Mouse (Mus musculus) limb, embryonic 15.5 days (tissue): ENCODE results near the gene Hikeshi. TPM values are rescaled to one million over a fixed set of nuclear protein-coding genes. Genes with fewer than 3 reads are reported as not detected.

Experiments
- ATAC-seq: fragments of 200-750 bp; cut with Nextera tagmentation; 2 replicates; pipeline ENCODE4 v1.8.0; 2017; ENCODE audit warnings: low read depth, moderate TSS enrichment; ENCODE audit not compliant: insufficient number of reproducible peaks, low FRiP score, low TSS enrichment
- H3K27ac ChIP-seq: fragments of 300-500 bp; sonication (generic); 2 replicates; pipeline ENCODE4 v1.5.1; 2015; ENCODE audit warnings: moderate library complexity, mild to moderate bottlenecking, inconsistent platforms
- H3K27me3 ChIP-seq: fragments of 300-500 bp; sonication (generic); 2 replicates; pipeline ENCODE4 v1.6.1; 2015; ENCODE audit warnings: inconsistent platforms
- H3K36me3 ChIP-seq: fragments of 300-500 bp; sonication (generic); 2 replicates; pipeline ENCODE4 v1.6.1; 2015; ENCODE audit warnings: inconsistent platforms
- H3K4me1 ChIP-seq: fragments of 300-500 bp; sonication (generic); 2 replicates; pipeline ENCODE4 v1.6.1; 2015; ENCODE audit warnings: inconsistent platforms
- H3K4me2 ChIP-seq: fragments of 300-500 bp; sonication (generic); 2 replicates; pipeline ENCODE4 v1.6.1; 2015; ENCODE audit warnings: mild to moderate bottlenecking, inconsistent platforms
- H3K4me3 ChIP-seq: fragments of 300-500 bp; sonication (generic); 2 replicates; pipeline ENCODE4 v1.5.1; 2015; ENCODE audit warnings: mild to moderate bottlenecking, inconsistent platforms
- H3K9ac ChIP-seq: fragments of 300-500 bp; sonication (generic); 2 replicates; pipeline ENCODE4 v1.6.1; 2015; ENCODE audit warnings: inconsistent platforms
- H3K9me3 ChIP-seq: fragments of 300-500 bp; sonication (generic); 2 replicates; pipeline ENCODE4 v1.6.1; 2016; ENCODE audit warnings: inconsistent platforms
- WGBS: fragments of 180-500 bp; shearing (Covaris S2); methylation state at CpG from one replicate; pipeline ENCODE4 v1.1.7; 2015; 5-methylcytosine and 5-hydroxymethylcytosine counted together
- polyA plus RNA-seq: library from polyadenylated mRNA; unstranded; fragments of >200 nt; fragmentation: Nextera tagmentation; extraction: Ambion mirVana; gene quantifications from 2 replicates; pipeline ENCODE4 v1.2.1, GENCODE M21; 2015

Gene Hikeshi
- polyA plus RNA-seq, 1 experiment from 2014 or later = 116 TPM

- H3K27ac ChIP-seq = no peak overlapping the region
- ATAC-seq = no peak
These were observed 22.1 kb upstream of the Hikeshi start for GRCm38 (mm10) chr7:89963135-89963534.

GRCm38 (mm10) chr7:89957300-89957699 is 16.3 kb upstream of the Hikeshi start:
- H3K9ac ChIP-seq = no peak overlapping the region
- H3K9me3 ChIP-seq = no peaks in the 10 kb centered on the region
- peaks cover 51% of the 10 kb centered on the region for H3K36me3 ChIP-seq
- H3K4me2 ChIP-seq = no peak overlapping the region
- 40% methylated on average over 5 of the region's 5 CpGs for WGBS
- no peak for ATAC-seq
- H3K27ac ChIP-seq = no peak overlapping the region
- no peaks in the 10 kb centered on the region for H3K27me3 ChIP-seq
- no peaks in the 10 kb centered on the region for H3K4me1 ChIP-seq
- H3K4me3 ChIP-seq = no peak overlapping the region

More at GRCm38 (mm10) chr7:89963135-89963534, 22.1 kb upstream of the Hikeshi start:
- Histone ChIP-seq H3K27me3 (no peaks in the 10 kb centered on the region), H3K9me3 (no peaks in the 10 kb centered on the region), H3K36me3 (peaks cover 60% of the 10 kb centered on the region), H3K4me1 (no peaks in the 10 kb centered on the region), H3K4me2 (no peak overlapping the region), H3K4me3 (no peak overlapping the region), H3K9ac (no peak overlapping the region)

DNA sequence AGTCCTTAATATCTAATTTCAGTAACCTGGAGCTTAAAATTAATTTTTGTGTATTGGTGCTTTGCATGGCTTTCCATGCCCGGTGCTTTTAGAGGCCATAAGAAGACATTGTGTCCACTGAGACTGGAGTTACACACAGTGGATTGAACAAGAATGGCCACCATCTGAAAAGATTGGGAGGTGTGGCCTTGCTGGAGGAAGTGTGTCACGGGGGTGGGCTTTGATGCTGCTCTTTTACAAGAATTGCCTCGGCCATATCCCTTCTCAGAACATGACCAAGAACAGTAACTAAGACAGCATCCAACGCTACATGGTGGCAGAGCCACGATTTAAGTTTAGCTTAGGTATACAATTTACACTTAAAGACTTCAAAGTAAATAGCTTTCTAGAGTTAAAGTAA is 13.3 kb upstream of the Hikeshi start:
- no peak for ATAC-seq
- H3K4me1 ChIP-seq = no peaks in the 10 kb centered on the region
- peaks cover 35% of the 10 kb centered on the region for H3K36me3 ChIP-seq
- no peak overlapping the region for H3K27ac ChIP-seq
- H3K4me3 ChIP-seq = no peak overlapping the region
- no peak overlapping the region for H3K4me2 ChIP-seq
- no peaks in the 10 kb centered on the region for H3K9me3 ChIP-seq
- no peaks in the 10 kb centered on the region for H3K27me3 ChIP-seq
- 80% methylated on average over 5 of the region's 5 CpGs for WGBS
- H3K9ac ChIP-seq = no peak overlapping the region

GRCm38 (mm10) chr7:89949403-89949802 is 8.4 kb upstream of the Hikeshi start:
- Histone ChIP-seq H3K9ac (no peak overlapping the region), H3K9me3 (no peaks in the 10 kb centered on the region), H3K4me3 (no peak overlapping the region), H3K4me1 (no peaks in the 10 kb centered on the region), H3K36me3 (peaks cover 5% of the 10 kb centered on the region), H3K27me3 (no peaks in the 10 kb centered on the region), H3K4me2 (no peak overlapping the region), H3K27ac (no peak overlapping the region)
- 72% methylated on average over 4 of the region's 4 CpGs for WGBS
- ATAC-seq = no peak

GRCm38 (mm10) chr7:89948026-89948425 is 7.0 kb upstream of the Hikeshi start:
- no peak for ATAC-seq
- Histone ChIP-seq H3K27ac (no peak overlapping the region), H3K9me3 (no peaks in the 10 kb centered on the region), H3K4me3 (no peak overlapping the region), H3K4me2 (no peak overlapping the region), H3K27me3 (no peaks in the 10 kb centered on the region), H3K36me3 (no peaks in the 10 kb centered on the region), H3K9ac (no peak overlapping the region), H3K4me1 (no peaks in the 10 kb centered on the region)
- WGBS = 82% methylated on average over 7 of the region's 7 CpGs

DNA sequence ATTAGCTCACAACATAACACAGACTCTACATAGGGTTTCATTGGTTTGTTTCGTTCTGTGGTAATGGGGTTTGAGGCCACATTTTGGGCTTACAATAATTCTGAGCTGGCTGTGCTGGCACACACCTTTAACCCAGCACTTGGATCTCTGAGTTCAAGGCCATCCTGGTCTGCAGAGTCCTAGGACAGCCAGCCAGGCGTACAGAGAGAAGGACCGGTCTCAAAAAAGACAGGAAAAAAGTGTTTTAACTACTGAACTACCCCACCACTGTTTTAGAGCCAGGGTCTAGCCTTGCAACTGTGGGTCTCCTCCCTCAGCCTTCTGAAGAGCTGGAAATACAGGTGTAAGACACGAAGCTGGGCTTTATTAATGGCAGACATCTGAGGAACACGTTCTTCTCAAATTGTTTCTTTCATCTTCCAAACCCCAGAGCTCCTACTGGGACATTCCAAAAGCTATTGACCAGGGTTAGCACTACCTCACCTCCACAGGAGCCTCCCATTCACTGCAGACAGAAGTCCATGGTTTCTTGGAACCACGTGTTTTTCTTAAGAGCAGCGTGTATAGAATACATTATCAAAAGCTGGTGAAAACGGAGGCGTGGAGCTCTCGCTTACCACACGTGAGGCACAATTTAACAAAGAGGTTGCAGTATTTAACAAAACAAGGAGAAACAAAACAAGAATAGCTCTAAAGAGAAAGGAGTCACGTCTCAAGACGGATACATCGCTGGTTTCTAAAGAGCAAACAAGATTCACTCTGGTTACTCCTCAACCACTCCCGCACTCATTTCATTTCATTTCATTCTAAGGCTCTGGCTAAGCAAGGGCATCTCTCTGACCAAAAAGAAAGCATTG is 1.3 kb downstream of the Hikeshi start:
- no peaks in the 10 kb centered on the region for H3K36me3 ChIP-seq

GRCm38 (mm10) chr7:89923441-89924180 is 17.4 kb downstream of the Hikeshi start:
- Histone ChIP-seq H3K4me1 (no peaks in the 10 kb centered on the region), H3K36me3 (peaks cover 23% of the 10 kb centered on the region), H3K4me3 (no peak overlapping the region), H3K9me3 (no peaks in the 10 kb centered on the region), H3K4me2 (no peak overlapping the region), H3K27me3 (no peaks in the 10 kb centered on the region), H3K9ac (no peak overlapping the region), H3K27ac (no peak overlapping the region)
- 94% methylated on average over 15 of the region's 15 CpGs for WGBS
- ATAC-seq = no peak

More for the DNA sequence above, 1.3 kb downstream of the Hikeshi start:
- Histone ChIP-seq H3K9ac (no peak overlapping the region), H3K4me2 (peak overlapping the region; percentile 54), H3K27ac (no peak overlapping the region), H3K4me3 (peak overlapping the region; percentile 62), H3K4me1 (peaks cover 8% of the 10 kb centered on the region; the same call in 1 of the 2 replicates), H3K27me3 (no peaks in the 10 kb centered on the region), H3K9me3 (no peaks in the 10 kb centered on the region)
- no peak for ATAC-seq
- WGBS = 52% methylated on average over 15 of the region's 15 CpGs

DNA sequence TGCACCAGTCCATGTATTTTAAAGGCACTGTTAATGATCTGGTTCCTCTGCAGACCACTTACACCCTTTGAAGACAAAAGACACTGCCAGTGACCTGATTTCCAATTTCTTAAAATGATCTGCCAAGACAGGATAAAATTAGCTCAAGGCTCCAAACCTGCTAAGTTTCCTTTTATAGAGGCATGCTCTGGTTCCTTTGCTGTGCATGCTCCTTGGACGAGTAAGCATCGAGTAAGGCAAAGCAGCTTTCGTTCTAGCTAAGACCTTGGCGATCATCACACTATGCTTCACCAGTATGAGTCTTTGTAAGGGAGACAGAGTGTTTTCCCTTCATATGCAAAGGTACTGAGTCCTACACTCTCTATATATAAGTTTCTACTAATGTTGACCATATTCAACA is 23.2 kb downstream of the Hikeshi start:
- peaks cover 10% of the 10 kb centered on the region for H3K36me3 ChIP-seq
- no peak overlapping the region for H3K4me3 ChIP-seq
- no peaks in the 10 kb centered on the region for H3K9me3 ChIP-seq
- 79% methylated on average over 4 of the region's 4 CpGs for WGBS
- H3K4me1 ChIP-seq = no peaks in the 10 kb centered on the region
- H3K27me3 ChIP-seq = no peaks in the 10 kb centered on the region
- H3K27ac ChIP-seq = no peak overlapping the region
- H3K9ac ChIP-seq = no peak overlapping the region
- H3K4me2 ChIP-seq = no peak overlapping the region
- ATAC-seq = no peak

DNA sequence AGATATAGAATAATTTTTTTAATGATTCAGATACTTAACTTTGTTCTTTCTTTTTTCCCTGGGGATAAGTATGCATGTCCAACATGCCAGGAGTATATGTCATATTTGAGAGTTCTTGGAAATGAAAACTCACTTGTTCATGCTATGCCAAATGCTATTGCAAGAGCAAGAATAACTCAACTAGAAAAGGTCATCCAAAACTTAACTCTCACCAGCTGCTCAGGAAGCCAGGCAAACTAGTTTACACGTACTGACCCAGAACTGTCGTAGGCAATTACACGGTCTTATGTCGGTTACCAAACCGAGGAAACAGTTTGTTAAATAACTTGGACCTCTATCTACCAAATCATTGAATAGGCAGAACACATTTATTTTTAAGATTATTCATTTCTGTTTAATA is 24.3 kb downstream of the Hikeshi start:
- WGBS = 87% methylated on average over 5 of the region's 5 CpGs
- Histone ChIP-seq H3K4me1 (no peaks in the 10 kb centered on the region), H3K9me3 (no peaks in the 10 kb centered on the region), H3K4me3 (no peak overlapping the region), H3K27ac (no peak overlapping the region), H3K27me3 (no peaks in the 10 kb centered on the region), H3K4me2 (no peak overlapping the region), H3K36me3 (peaks cover 10% of the 10 kb centered on the region), H3K9ac (no peak overlapping the region)
- no peak for ATAC-seq

DNA sequence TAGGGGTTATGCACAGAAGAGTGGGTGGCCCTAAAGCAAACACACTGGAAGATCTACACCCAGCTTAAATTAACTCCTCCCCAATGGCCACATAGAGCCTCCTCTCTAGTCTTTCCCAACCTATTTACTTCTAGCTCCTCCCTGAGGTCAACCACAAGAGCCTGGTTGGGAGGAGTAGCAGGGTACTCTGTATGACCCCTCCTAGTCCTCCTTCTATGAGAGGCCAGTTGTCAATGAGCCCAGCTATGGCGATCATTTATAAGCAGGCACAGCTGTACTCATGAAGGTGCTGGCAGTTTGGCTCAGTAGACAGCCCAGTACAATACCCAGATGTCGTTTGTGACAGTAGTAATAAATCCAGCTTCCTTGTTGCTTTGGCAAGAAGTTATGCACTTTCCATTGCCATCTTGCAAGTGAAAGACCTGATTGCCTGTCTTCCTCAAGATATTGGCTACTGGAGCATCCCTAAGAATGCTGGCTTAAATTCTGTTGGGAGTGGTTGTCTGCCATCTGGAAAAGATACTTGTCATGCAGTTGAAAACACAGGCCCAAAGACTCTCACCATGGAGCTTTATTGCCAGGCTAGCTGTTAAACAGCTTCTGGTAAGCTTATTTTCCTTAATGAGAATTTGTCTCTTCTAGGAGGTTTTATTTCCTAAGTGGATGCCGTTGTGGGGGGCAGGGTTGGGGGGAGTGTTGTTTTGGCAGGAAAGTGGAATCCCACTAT is 27.4 kb downstream of the Hikeshi start:
- Histone ChIP-seq H3K9ac (no peak overlapping the region), H3K4me2 (no peak overlapping the region), H3K4me3 (no peak overlapping the region), H3K27me3 (no peaks in the 10 kb centered on the region), H3K36me3 (peaks cover 5% of the 10 kb centered on the region; the same call in 1 of the 2 replicates), H3K4me1 (peaks cover 6% of the 10 kb centered on the region), H3K9me3 (no peaks in the 10 kb centered on the region), H3K27ac (no peak overlapping the region)
- ATAC-seq = peak; percentile 75; the same call in 1 of the 2 replicates
- WGBS = 45% methylated on average over 3 of the region's 3 CpGs

DNA sequence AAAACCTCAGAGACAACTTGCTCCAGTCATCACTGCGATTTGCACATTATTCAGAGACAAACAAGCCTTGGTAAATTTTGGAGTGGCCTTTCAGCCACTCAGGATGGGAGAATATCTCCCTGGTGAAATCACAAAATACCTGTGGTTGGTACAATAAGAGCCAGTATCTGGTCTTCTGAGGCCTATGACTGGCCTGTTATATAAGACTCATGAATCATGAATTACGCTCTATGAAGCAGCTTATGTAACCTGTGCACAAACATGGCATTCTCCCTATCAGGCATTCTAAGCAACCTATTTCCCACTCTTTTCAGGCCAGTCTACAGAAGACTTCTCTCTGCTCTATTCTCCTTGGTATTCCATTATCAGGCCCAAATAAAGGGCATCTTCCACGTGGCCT is 28.6 kb downstream of the Hikeshi start:
- Histone ChIP-seq H3K4me2 (no peak overlapping the region), H3K27me3 (no peaks in the 10 kb centered on the region), H3K9me3 (no peaks in the 10 kb centered on the region), H3K27ac (no peak overlapping the region), H3K4me1 (peaks cover 6% of the 10 kb centered on the region), H3K9ac (no peak overlapping the region), H3K4me3 (no peak overlapping the region), H3K36me3 (peaks cover 3% of the 10 kb centered on the region; the same call in 1 of the 2 replicates)
- WGBS = 86% methylated on average over 3 of the region's 3 CpGs
- no peak for ATAC-seq
